Mouse (Mus musculus) limb, embryonic 14.5 days (tissue): ENCODE measurements around the gene Utp4. TPM values are rescaled to one million over a fixed set of nuclear protein-coding genes. Genes with fewer than 3 reads are reported as not detected.

ENCODE experiments used
- ATAC-seq: fragments of 200-750 bp; cut with Nextera tagmentation; 2 replicates; pipeline ENCODE4 v1.8.0; 2017; ENCODE audit warnings: low read depth, moderate number of reproducible peaks, moderate TSS enrichment; ENCODE audit not compliant: low FRiP score
- DNase-seq: peaks from one replicate; pipeline ENCODE4 v3.0.0-alpha.2; 2015; ENCODE audit warnings: low spot score
- H3K27ac ChIP-seq: fragments of 300-500 bp; sonication (generic); replicated peaks from 2 replicates; pipeline ENCODE4 v1.5.1; 2014; ENCODE audit warnings: low read depth, mild to moderate bottlenecking, low read length, moderate library complexity, mixed read lengths
- H3K27me3 ChIP-seq: fragments of 300-500 bp; sonication (generic); 2 replicates; pipeline ENCODE4 v1.6.1; 2014; ENCODE audit warnings: low read length, mixed read lengths; ENCODE audit not compliant: control insufficient read depth, insufficient read depth
- H3K36me3 ChIP-seq: fragments of 300-500 bp; sonication (generic); 2 replicates; pipeline ENCODE4 v1.6.1; 2014; ENCODE audit warnings: mild to moderate bottlenecking, low read length, moderate library complexity, mixed read lengths; ENCODE audit not compliant: control insufficient read depth, insufficient read depth
- H3K4me1 ChIP-seq: fragments of 300-500 bp; sonication (generic); 2 replicates; pipeline ENCODE4 v1.6.1; 2014; ENCODE audit warnings: antibody characterized with exemption, low read length, mixed read lengths; ENCODE audit not compliant: control insufficient read depth, insufficient read depth
- H3K4me2 ChIP-seq: fragments of 300-500 bp; sonication (generic); replicated peaks from 2 replicates; pipeline ENCODE4 v1.6.1; 2014; ENCODE audit warnings: low read depth, mild to moderate bottlenecking, low read length, moderate library complexity; ENCODE audit not compliant: severe bottlenecking
- H3K4me3 ChIP-seq: fragments of 300-500 bp; sonication (generic); replicated peaks from 2 replicates; pipeline ENCODE4 v1.5.1; 2014; ENCODE audit warnings: low read length
- H3K9ac ChIP-seq: fragments of 300-500 bp; sonication (generic); 2 replicates; pipeline ENCODE4 v1.6.1; 2014; ENCODE audit warnings: mild to moderate bottlenecking, low read depth, low read length, moderate library complexity; ENCODE audit not compliant: severe bottlenecking
- H3K9me3 ChIP-seq: fragments of 300-500 bp; sonication (generic); 2 replicates; pipeline ENCODE4 v1.6.1; 2016; ENCODE audit warnings: low read length; ENCODE audit not compliant: control insufficient read depth
- POLR2A ChIP-seq: fragments of 200-500 bp; IDR thresholded peaks from 2 replicates; pipeline ENCODE4 v1.8.0; 2012; ENCODE audit warnings: inconsistent platforms, mild to moderate bottlenecking, moderate library complexity, borderline replicate concordance; ENCODE audit not compliant: insufficient read depth, insufficient read length; ENCODE audit errors: extremely low read depth
- WGBS: fragments of 180-500 bp; shearing (Covaris S2); extraction: QIAGEN DNeasy Blood & Tissue Kit; methylation state at CpG from one replicate; pipeline ENCODE4 v1.1.7; 2014; 5-methylcytosine and 5-hydroxymethylcytosine counted together
- polyA plus RNA-seq, 2 experiments: library from polyadenylated mRNA; depleted of rRNA in 1 of 2; stranded (reverse) in 1 of 2; unstranded in 1 of 2; fragments of >200 nt; fragmentation: Nextera tagmentation in 1 of 2; extraction: Ambion mirVana in 1 of 2; gene quantifications; 2 replicates each; pipeline versions ENCODE4 v1.2.1 to v1.2.3; 2012 to 2014

Gene Utp4
- polyA plus RNA-seq, 2 experiments, result 53.3 to 61.9 TPM

DNA sequence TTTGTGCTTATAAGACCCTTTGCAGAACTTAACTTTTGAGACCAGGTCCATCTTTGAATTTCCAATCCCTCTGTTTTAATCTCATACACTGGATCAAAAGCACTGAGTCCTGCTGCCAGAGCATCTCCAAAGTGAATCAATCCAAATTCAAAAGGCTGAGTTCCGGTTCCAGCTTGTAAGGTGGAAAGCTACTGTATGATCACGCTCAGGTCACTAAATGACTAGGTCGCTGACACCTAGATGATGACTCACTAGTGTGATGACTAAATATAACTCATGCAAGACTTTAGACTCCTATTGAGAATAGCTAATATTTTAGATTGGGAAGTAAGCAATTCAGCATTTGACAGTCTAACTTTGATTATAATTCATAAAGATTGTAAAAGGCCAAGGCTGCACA is 4.6 kb upstream of the Utp4 start:
- no peak overlapping the region for H3K27ac ChIP-seq
- no peak for TF ChIP-seq POLR2A
- peaks cover 8% of the 10 kb centered on the region; the same call in 1 of the 2 replicates for H3K4me1 ChIP-seq

GRCm38 (mm10) chr8:106892210-106892805 is 1.1 kb upstream of the Utp4 start:
- H3K9me3 ChIP-seq, result no peaks in the 10 kb centered on the region
- peaks cover 30% of the 10 kb centered on the region for H3K36me3 ChIP-seq
- WGBS, result under 1% methylated on average over 15 of the region's 15 CpGs
- no peak for ATAC-seq
- peak overlapping the region; percentile 97 for H3K9ac ChIP-seq
- peak overlapping the region; percentile 80 for H3K4me2 ChIP-seq
- peak overlapping the region; percentile 94 for H3K4me3 ChIP-seq
- H3K4me1 ChIP-seq, result peaks cover 12% of the 10 kb centered on the region
- no peak for TF ChIP-seq POLR2A
- DNase-seq, result peak; percentile 37
- H3K27ac ChIP-seq, result peak overlapping the region; percentile 95
- no peaks in the 10 kb centered on the region for H3K27me3 ChIP-seq

More for the DNA sequence above, 4.6 kb upstream of the Utp4 start:
- ATAC-seq (no peak), DNase-seq (no peak)
- Histone ChIP-seq H3K27me3 (no peaks in the 10 kb centered on the region), H3K9me3 (no peaks in the 10 kb centered on the region), H3K4me3 (no peak overlapping the region), H3K9ac (no peak overlapping the region), H3K4me2 (no peak overlapping the region), H3K36me3 (peaks cover 33% of the 10 kb centered on the region)
- 90% methylated on average over 3 of the region's 3 CpGs for WGBS

DNA sequence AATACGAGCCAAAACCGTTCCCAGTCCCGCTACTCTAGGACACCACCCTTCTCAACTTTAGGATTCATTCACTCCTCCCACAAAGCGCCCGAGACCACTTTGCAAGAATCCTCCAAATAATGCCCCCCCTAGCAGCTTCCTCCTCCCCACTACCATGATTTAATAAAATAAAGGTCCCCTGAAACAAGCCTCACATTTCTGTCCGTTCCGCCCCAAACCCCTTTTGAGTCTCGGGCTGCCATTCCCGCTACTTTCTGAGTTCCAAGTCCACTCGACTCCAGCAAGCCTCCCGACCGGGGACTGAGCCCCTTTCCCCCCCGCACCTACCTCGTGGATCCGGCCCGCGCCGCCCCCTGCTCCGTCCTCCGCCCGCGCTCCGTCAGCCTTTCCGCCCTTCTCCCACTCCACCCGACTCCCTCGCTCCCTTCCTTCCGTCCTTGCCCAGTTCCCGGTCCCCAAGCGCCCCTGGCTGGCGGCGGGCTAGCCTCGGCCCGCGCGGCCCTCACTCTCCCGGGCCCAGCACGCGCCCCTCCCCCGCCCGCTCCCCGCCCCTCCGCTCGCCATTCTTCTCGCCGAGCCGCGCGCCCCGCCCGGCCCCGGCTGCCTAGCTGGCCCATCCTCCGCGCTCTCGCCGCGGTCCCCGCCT is 507 bp upstream of the Utp4 start:
- Histone ChIP-seq H3K4me3 (peak overlapping the region; percentile 94), H3K9ac (peak overlapping the region; percentile 97), H3K27ac (peak overlapping the region; percentile 95), H3K4me2 (peak overlapping the region; percentile 80), H3K9me3 (no peaks in the 10 kb centered on the region), H3K36me3 (peaks cover 34% of the 10 kb centered on the region), H3K4me1 (peaks cover 12% of the 10 kb centered on the region), H3K27me3 (no peaks in the 10 kb centered on the region)
- peak; percentile 81 for ATAC-seq
- peak; percentile 46 for DNase-seq
- TF ChIP-seq POLR2A, result no peak
- 1% methylated on average over 47 of the region's 57 CpGs for WGBS

GRCm38 (mm10) chr8:106899473-106899872 is 6.0 kb downstream of the Utp4 start:
- Histone ChIP-seq H3K4me3 (no peak overlapping the region), H3K36me3 (peaks cover 90% of the 10 kb centered on the region), H3K27me3 (no peaks in the 10 kb centered on the region), H3K27ac (no peak overlapping the region), H3K4me1 (peaks cover under 1% of the 10 kb centered on the region; the same call in 1 of the 2 replicates), H3K4me2 (no peak overlapping the region), H3K9ac (no peak overlapping the region), H3K9me3 (no peaks in the 10 kb centered on the region)
- DNase-seq, result no peak
- no peak for TF ChIP-seq POLR2A
- WGBS, result 80% methylated on average over 5 of the region's 5 CpGs
- ATAC-seq, result no peak

DNA sequence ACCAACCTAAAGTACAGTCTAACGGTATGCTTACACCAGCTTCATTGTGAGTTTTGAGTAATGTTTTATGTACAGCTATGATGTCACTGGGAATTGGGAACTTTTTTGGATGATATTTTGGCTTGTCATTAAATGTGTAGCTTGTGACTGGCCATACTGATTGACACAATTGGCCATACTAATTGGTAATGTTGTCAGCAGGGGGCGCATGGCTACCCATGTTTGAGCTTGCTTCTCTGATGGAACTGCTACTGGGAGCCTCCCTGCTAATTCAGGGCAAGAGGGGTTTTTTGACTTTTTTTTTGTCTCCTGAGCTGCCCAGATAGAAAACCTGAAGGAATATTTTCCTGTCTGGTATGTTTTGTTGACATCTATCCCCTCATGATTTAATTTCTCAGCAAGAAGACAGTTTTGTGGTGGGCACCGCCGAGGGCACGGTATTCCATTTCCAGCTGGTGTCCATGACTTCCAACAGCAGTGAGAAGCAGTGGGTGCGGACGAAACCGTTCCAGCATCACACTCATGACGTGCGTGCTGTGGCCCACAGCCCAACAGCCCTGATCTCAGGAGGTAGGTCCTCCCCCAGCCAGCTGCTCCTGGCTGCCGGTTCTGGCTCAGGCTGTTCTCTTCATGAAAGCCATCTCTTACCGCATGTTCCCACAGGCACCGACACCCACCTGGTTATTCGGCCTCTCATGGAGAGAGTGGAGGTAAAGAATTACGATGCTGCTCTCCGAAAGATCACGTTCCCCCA is 12.5 kb downstream of the Utp4 start:
- H3K27ac ChIP-seq, result no peak overlapping the region
- DNase-seq, result peak; percentile 81
- H3K4me2 ChIP-seq, result no peak overlapping the region
- no peaks in the 10 kb centered on the region for H3K27me3 ChIP-seq
- H3K4me1 ChIP-seq, result no peaks in the 10 kb centered on the region
- WGBS, result 91% methylated on average over 17 of the region's 17 CpGs
- no peak overlapping the region for H3K9ac ChIP-seq
- peaks cover 76% of the 10 kb centered on the region for H3K36me3 ChIP-seq
- H3K4me3 ChIP-seq, result no peak overlapping the region
- no peaks in the 10 kb centered on the region for H3K9me3 ChIP-seq
- TF ChIP-seq POLR2A, result no peak
- no peak for ATAC-seq
